Mouse (Mus musculus) kidney, embryonic 15.5 days (tissue): ENCODE results near the gene Fibcd1. TPM values are rescaled to one million over a fixed set of nuclear protein-coding genes. Genes with fewer than 3 reads are reported as not detected.

Experiments
- ATAC-seq: fragments of 200-750 bp; cut with Nextera tagmentation; replicated peaks from 2 replicates; pipeline ENCODE4 v1.8.0; 2017; ENCODE audit warnings: moderate TSS enrichment; ENCODE audit not compliant: low FRiP score
- H3K27ac ChIP-seq: fragments of 300-500 bp; sonication (generic); 2 replicates; pipeline ENCODE4 v1.5.1; 2015; ENCODE audit warnings: mild to moderate bottlenecking, inconsistent platforms
- H3K27me3 ChIP-seq: fragments of 300-500 bp; sonication (generic); 2 replicates; pipeline ENCODE4 v1.6.1; 2015; ENCODE audit warnings: inconsistent platforms
- H3K36me3 ChIP-seq: fragments of 300-500 bp; sonication (generic); 2 replicates; pipeline ENCODE4 v1.6.1; 2015; ENCODE audit warnings: inconsistent platforms
- H3K4me1 ChIP-seq: fragments of 300-500 bp; sonication (generic); 2 replicates; pipeline ENCODE4 v1.6.1; 2015; ENCODE audit warnings: inconsistent platforms
- H3K4me2 ChIP-seq: fragments of 300-500 bp; sonication (generic); 2 replicates; pipeline ENCODE4 v1.6.1; 2015; ENCODE audit warnings: moderate library complexity, mild to moderate bottlenecking, inconsistent platforms
- H3K4me3 ChIP-seq: fragments of 300-500 bp; sonication (generic); replicated peaks from 2 replicates; pipeline ENCODE4 v1.5.1; 2015; ENCODE audit warnings: mild to moderate bottlenecking, inconsistent platforms
- H3K9ac ChIP-seq: fragments of 300-500 bp; sonication (generic); 2 replicates; pipeline ENCODE4 v1.6.1; 2015; ENCODE audit warnings: mild to moderate bottlenecking, inconsistent platforms
- H3K9me3 ChIP-seq: fragments of 300-500 bp; sonication (generic); replicated peaks from 2 replicates; pipeline ENCODE4 v1.6.1; 2016; ENCODE audit warnings: inconsistent platforms
- WGBS: fragments of 180-500 bp; shearing (Covaris S2); methylation state at CpG from one replicate; pipeline ENCODE4 v1.1.7; 2015; ENCODE audit warnings: mixed read lengths; 5-methylcytosine and 5-hydroxymethylcytosine counted together
- polyA plus RNA-seq: library from polyadenylated mRNA; unstranded; fragments of >200 nt; fragmentation: Nextera tagmentation; extraction: Ambion mirVana; gene quantifications from 2 replicates; pipeline ENCODE4 v1.2.1, GENCODE M21; 2015

Fibcd1 gene
- polyA plus RNA-seq, 1 experiment from 2014 or later: 1.6 TPM

DNA sequence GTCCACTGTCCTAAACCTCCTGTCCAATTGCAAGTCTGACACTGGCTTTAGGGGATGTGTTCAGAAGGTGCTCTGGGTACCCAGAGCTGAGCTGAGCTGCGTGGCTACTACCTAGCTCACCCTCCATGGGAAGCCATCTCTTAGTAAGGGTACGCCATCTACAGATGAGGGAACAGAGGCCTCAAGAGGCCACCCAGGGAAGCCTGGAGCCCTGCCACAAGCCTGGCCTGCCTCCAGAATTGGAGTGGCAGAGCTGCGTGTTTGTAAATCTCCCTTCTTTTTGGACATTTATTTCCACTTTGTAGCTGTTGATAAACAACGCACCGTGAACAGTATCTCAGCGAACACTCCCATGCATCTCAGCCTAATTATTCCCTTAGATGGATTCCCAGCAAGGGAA, 11.4 kb upstream of the Fibcd1 start:
- Histone ChIP-seq H3K9me3 (no peaks in the 10 kb centered on the region), H3K27me3 (peaks cover 14% of the 10 kb centered on the region; the same call in 1 of the 2 replicates), H3K9ac (no peak overlapping the region), H3K4me2 (no peak overlapping the region), H3K27ac (no peak overlapping the region), H3K4me1 (peaks cover 25% of the 10 kb centered on the region), H3K36me3 (no peaks in the 10 kb centered on the region), H3K4me3 (no peak overlapping the region)
- 65% methylated on average over 6 of the region's 6 CpGs for WGBS
- ATAC-seq: no peak

DNA sequence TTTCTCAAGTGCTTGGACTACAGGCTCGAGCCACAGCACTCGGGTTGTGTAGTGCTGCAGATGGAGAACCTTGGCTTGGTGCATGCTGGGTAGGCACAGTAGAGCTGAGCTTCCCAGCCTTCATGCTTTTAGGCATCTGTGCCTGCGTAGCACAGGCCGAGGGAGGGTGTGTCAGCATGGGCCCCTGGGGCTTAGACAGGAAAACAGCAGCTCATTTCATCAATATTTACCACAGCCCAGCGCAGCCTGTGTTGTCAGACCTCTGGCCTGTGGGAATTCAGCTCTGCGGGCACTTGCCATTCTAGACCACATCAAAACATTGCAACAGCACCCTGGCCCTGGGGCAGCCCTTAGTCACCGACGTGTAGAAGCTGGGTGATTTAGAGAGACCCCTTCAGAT, 10.2 kb upstream of the Fibcd1 start:
- no peak overlapping the region for H3K4me3 ChIP-seq
- no peaks in the 10 kb centered on the region for H3K36me3 ChIP-seq
- no peak overlapping the region for H3K27ac ChIP-seq
- 70% methylated on average over 8 of the region's 8 CpGs for WGBS
- H3K4me1 ChIP-seq: peaks cover 29% of the 10 kb centered on the region
- no peak for ATAC-seq
- H3K27me3 ChIP-seq: peaks cover 21% of the 10 kb centered on the region
- no peak overlapping the region for H3K9ac ChIP-seq
- no peak overlapping the region for H3K4me2 ChIP-seq
- no peaks in the 10 kb centered on the region for H3K9me3 ChIP-seq

DNA sequence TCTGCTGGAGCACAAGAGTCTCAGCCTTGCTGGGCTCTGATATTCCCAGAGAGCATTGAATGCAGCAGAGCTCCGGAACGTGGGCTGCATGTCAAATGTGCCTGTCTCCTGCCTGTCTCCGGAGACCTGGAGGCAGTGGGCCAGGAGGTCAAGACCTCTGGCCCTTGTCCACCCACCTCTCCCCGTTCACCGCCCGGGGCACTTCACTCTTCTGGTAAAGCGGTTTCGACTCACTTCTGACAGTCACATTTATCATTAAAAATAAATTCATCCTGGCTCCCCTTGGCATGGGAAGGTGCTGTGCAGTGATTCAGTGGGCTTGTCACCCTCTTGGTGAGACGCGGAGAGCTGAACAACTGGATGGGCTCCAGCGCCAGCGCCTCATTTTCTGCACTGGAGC, 4.3 kb upstream of the Fibcd1 start:
- H3K9ac ChIP-seq: no peak overlapping the region
- WGBS: 27% methylated on average over 12 of the region's 12 CpGs
- H3K4me3 ChIP-seq: no peak overlapping the region
- H3K4me1 ChIP-seq: peaks cover 37% of the 10 kb centered on the region
- peaks cover 41% of the 10 kb centered on the region for H3K27me3 ChIP-seq
- H3K36me3 ChIP-seq: no peaks in the 10 kb centered on the region
- no peak overlapping the region for H3K27ac ChIP-seq
- no peak overlapping the region for H3K4me2 ChIP-seq
- no peak for ATAC-seq
- H3K9me3 ChIP-seq: no peaks in the 10 kb centered on the region

DNA sequence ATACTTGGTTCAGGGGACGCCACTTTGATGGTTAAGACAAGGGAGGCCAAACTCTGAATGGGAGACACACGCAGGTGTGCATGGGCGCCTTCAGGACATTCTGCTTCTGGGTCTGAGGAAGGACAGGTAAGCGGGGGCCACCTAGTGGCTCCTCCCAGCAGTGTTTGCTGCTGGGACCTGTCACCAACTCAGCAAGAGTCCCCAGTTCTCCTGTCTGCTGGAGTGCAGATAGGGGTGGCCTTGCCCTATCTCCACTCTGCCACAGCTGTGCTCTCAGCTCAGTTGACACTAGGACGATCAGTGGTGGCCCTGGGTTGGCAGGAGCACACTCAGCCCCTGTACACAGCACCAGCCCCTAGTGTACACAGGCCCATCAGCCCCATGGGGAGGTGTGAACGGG, 2.1 kb upstream of the Fibcd1 start:
- peak; percentile 31; the same call in 1 of the 2 replicates for ATAC-seq
- Histone ChIP-seq H3K27ac (no peak overlapping the region), H3K4me2 (no peak overlapping the region), H3K4me1 (peaks cover 40% of the 10 kb centered on the region), H3K27me3 (peaks cover 61% of the 10 kb centered on the region), H3K9me3 (no peaks in the 10 kb centered on the region), H3K9ac (no peak overlapping the region), H3K36me3 (no peaks in the 10 kb centered on the region), H3K4me3 (no peak overlapping the region)
- 26% methylated on average over 6 of the region's 6 CpGs for WGBS

DNA sequence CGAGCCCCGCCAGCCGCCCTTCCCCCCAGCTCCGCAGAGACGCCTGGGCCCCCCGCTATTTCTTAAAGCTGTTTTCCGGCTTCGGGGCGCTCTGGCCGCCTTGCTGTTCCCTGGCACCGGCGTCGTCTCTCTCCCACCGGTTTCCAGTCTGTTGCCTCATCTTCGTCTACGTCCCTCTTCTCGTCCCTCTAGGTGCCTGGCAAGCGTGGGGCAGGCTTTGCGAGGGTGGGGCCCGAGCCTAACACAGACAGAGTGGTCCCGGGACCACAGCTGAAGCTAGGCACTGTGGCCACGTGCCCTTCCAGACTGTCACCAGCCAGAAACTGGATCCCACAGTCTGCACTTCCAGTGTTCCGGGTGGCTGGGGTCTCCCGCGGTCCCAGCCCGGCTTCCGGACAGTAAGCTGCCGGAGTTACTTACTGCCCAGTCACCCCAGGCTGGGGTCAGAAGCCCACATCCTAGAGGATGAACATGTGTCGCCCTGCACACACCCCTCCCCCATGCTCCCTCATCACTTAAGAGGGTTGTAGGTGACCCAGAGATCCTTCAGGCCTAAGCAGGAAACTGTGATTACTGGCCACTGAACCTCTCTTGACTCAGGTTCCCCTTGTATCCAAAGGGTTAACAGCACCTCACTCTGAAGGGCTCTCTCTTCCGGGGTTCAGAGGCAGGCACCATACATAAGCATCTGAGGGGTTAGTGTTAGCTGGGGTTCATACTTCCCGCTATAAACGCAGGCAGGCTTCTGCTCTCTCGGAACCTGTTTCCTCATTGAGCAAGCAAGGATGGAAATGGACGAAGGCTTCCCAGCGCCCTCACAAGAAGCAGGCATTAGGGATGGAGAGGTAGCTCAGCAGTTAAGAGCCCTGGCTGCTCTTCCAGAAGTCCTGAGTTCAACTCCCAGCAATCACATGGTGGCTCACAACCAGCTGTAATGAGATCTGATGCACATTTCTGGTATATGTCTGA, 1.2 kb upstream of the Fibcd1 start:
- WGBS: 4% methylated on average over 35 of the region's 35 CpGs
- Histone ChIP-seq H3K36me3 (no peaks in the 10 kb centered on the region), H3K4me2 (peak overlapping the region; percentile 96), H3K4me3 (peak overlapping the region; percentile 55), H3K9ac (peak overlapping the region; percentile 55), H3K4me1 (peaks cover 40% of the 10 kb centered on the region), H3K27ac (no peak overlapping the region), H3K9me3 (no peaks in the 10 kb centered on the region), H3K27me3 (peaks cover 61% of the 10 kb centered on the region)
- 0 out of 2 replicates have a peak, but pooled peaks have one; percentile 19 for ATAC-seq

DNA sequence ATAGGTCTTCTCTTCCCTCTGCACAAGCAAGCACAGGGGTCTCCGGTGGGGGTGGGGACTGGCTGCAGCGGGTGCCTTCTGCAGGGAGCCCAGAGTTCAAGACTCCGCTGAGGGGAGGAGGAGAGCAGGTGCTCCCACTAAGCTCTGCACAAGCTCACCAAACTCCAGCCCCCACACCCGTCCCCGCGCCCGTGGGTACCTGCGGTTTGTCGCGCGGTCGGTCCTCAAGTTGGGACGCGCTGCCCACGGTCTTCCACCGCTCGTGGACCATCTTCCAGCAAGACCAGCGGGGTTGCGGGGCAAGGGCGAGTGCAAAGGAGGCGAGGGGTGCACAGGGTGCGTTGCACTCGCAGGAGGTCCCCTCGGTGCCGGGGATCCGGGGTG, 301 bp downstream of the Fibcd1 start:
- peak overlapping the region; percentile 55 for H3K9ac ChIP-seq
- ATAC-seq: no peak
- no peak overlapping the region for H3K27ac ChIP-seq
- H3K9me3 ChIP-seq: no peaks in the 10 kb centered on the region
- peak overlapping the region; percentile 96 for H3K4me2 ChIP-seq
- H3K4me3 ChIP-seq: peak overlapping the region; percentile 55
- H3K36me3 ChIP-seq: no peaks in the 10 kb centered on the region
- peaks cover 36% of the 10 kb centered on the region for H3K4me1 ChIP-seq
- peaks cover 64% of the 10 kb centered on the region for H3K27me3 ChIP-seq
- 3% methylated on average over 25 of the region's 26 CpGs for WGBS

DNA sequence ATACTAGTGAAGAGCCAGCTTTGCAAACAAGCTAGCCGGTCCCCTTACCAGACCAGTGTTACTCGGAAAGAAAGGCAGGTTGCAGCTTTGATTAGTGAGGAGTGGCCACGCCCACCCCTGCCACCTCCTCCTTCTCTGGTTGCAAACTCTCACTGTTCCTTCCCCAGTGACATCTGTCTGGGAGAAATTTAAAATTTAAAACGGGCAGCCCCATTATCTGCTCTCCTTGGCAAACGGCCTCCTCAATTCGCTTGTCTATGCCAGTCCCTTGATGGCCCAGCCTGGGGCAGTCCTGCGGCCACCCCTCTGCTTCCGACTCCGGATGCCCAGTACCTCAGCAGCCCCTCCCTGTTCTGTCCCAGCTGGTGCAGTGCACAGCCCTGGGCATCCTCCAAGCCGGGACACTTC, 1.1 kb downstream of the Fibcd1 start:
- ATAC-seq: no peak
- Histone ChIP-seq H3K27me3 (peaks cover 71% of the 10 kb centered on the region), H3K4me3 (peak overlapping the region; percentile 55)

DNA sequence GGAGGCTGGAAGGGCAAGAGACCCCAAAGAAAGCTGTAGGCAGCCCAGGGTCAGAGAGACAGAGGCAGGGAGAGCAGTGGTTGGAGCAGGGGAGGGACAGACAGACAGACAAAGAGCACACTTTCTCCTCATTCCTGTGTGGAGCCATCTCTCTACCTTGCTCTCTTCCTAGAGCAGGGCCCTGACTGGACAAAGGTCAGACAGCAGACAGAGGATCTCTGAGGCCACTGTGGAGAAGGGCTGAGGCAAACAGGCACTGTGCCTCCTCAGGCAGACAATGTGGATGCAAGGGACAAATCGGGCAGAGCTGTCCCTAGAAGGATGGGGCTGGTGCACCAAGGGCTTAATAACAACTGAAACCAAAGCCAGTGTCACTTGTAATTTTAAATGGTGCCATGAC, 6.9 kb downstream of the Fibcd1 start:
- Histone ChIP-seq H3K27ac (no peak overlapping the region), H3K27me3 (peaks cover 51% of the 10 kb centered on the region), H3K4me2 (no peak overlapping the region), H3K4me3 (no peak overlapping the region), H3K4me1 (peaks cover 32% of the 10 kb centered on the region), H3K36me3 (no peaks in the 10 kb centered on the region), H3K9me3 (no peaks in the 10 kb centered on the region), H3K9ac (no peak overlapping the region)
- WGBS: 75% methylated on average over 1 of the region's 1 CpGs
- ATAC-seq: no peak

More for the DNA sequence above, 1.1 kb downstream of the Fibcd1 start:
- Histone ChIP-seq H3K9me3 (no peaks in the 10 kb centered on the region), H3K4me1 (peaks cover 33% of the 10 kb centered on the region), H3K27ac (no peak overlapping the region), H3K9ac (no peak overlapping the region), H3K4me2 (peak overlapping the region; percentile 96), H3K36me3 (no peaks in the 10 kb centered on the region)
- 5% methylated on average over 10 of the region's 10 CpGs for WGBS

DNA sequence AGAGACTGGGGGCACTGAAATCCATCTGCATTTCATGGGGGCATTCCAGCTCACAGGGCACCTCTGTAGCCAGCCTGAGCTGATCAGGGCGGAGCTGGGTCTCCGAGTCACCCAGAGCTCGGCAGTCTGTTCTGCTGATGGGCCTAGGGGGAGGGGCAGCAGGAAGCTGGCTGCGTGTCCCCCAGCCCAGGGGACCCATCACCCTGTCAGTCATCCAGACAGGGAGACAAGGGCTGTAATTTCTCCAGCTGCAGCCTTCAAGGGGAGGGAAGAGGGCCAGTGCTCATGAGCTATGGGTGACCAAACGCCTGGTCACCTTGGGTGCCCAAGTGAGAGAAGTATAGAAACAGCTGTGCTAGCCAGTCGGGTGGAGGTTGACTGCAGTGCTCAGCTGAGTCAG, 8.8 kb downstream of the Fibcd1 start:
- H3K4me3 ChIP-seq: no peak overlapping the region
- 18% methylated on average over 6 of the region's 6 CpGs for WGBS
- no peak overlapping the region for H3K9ac ChIP-seq
- H3K4me1 ChIP-seq: peaks cover 35% of the 10 kb centered on the region
- H3K4me2 ChIP-seq: no peak overlapping the region
- H3K36me3 ChIP-seq: no peaks in the 10 kb centered on the region
- no peak for ATAC-seq
- 0 out of 2 replicates have a peak overlapping the region, but pooled peaks have one; percentile 0 for H3K27ac ChIP-seq
- H3K9me3 ChIP-seq: no peaks in the 10 kb centered on the region
- H3K27me3 ChIP-seq: peaks cover 39% of the 10 kb centered on the region

DNA sequence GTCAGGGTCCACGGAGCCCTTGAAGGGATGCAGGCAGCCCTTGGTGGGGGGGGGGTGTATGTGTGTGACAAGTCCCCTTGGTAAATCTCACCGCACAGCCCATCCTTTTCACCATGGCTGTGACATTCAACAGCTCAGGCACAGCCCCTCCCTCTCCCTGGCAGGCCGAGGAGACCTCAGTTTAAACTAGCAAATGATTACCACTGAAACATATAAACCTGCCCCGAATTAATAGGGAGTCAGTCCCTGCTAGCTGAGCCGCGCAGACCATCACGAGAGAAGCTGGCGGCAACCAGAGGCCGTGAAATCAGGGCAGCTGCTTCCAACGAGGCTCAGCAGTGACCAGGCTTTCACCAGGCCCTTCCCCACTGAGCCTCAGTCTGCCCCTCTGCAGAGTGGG, 9.7 kb downstream of the Fibcd1 start:
- 39% methylated on average over 10 of the region's 10 CpGs for whole genome bisulfite sequencing
- Histone ChIP-seq H3K9me3 (no peaks in the 10 kb centered on the region), H3K4me1 (peaks cover 35% of the 10 kb centered on the region), H3K9ac (no peak overlapping the region), H3K36me3 (no peaks in the 10 kb centered on the region), H3K4me3 (no peak overlapping the region), H3K4me2 (no peak overlapping the region), H3K27ac (peak overlapping the region; percentile 67), H3K27me3 (peaks cover 34% of the 10 kb centered on the region)
- ATAC-seq: peak; percentile 53; the same call in 1 of the 2 replicates

DNA sequence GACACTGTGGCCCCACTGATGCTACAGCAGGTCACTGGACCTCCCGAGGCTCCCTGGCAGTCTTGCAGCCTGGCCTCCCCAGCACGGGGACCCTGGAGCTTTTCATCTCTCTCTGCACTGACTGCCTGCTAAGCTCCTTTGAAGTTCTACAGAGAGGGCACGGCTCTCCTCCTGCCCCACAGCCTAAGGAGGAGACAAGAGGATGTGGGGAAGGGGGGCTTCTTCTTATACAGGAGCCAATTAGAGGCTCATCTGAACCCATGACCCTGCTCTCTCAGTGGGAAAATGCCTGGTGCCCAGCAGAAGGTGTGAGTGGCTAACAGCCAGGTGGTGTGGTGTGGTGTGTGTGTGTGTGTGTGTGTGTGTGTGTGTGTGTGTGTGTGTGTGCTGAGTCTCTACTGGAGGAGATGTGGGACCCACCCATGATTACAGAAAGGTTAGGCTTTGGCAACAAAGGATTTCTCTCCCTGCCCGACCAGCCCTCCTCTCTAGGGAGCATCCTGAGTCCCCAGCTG, 17.4 kb downstream of the Fibcd1 start:
- 15% methylated on average over 4 of the region's 4 CpGs for WGBS
- Histone ChIP-seq H3K9me3 (no peaks in the 10 kb centered on the region), H3K4me3 (no peak overlapping the region), H3K27ac (no peak overlapping the region), H3K9ac (no peak overlapping the region), H3K4me1 (peaks cover 25% of the 10 kb centered on the region), H3K36me3 (no peaks in the 10 kb centered on the region), H3K4me2 (no peak overlapping the region), H3K27me3 (peaks cover 6% of the 10 kb centered on the region)
- ATAC-seq: no peak

DNA sequence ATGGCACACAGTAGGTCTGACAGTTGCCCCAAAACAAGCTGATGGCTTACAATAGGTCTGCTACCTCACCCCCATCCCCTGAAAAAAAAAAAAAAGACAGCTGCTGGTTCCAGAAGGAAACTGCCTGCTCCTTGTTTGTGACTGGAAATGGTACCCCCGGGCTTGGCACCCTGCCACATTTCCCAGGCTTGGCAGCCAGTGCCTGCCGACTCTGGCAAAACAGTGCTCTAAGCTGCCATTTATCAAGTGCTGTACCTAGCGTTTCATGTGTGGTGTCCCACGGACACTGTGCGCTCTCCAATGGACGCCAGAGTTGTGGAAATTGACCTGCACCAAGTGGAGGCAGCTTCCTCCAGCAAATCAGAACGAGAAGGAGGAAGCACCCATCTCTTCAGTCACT, 17.9 kb downstream of the Fibcd1 start:
- H3K9me3 ChIP-seq: no peaks in the 10 kb centered on the region
- H3K4me1 ChIP-seq: peaks cover 30% of the 10 kb centered on the region
- no peak overlapping the region for H3K27ac ChIP-seq
- H3K9ac ChIP-seq: no peak overlapping the region
- H3K4me3 ChIP-seq: no peak overlapping the region
- H3K4me2 ChIP-seq: no peak overlapping the region
- H3K36me3 ChIP-seq: no peaks in the 10 kb centered on the region
- WGBS: 43% methylated on average over 7 of the region's 7 CpGs
- peaks cover 10% of the 10 kb centered on the region for H3K27me3 ChIP-seq
- ATAC-seq: no peak
